Mouse (Mus musculus): ENCODE measurements at regions not wholly inside any gene's neighbourhood (a gene's known extent, or its start where the extent isn't known, plus 50 kb on each side); places are given as distances from the start of the nearest gene placed in this dataset.
"Not testable (repeated sequence)": the region's sequence is repeated elsewhere in the genome, so short reads cannot be mapped to it uniquely, and the experiment has no call there.

DNA sequence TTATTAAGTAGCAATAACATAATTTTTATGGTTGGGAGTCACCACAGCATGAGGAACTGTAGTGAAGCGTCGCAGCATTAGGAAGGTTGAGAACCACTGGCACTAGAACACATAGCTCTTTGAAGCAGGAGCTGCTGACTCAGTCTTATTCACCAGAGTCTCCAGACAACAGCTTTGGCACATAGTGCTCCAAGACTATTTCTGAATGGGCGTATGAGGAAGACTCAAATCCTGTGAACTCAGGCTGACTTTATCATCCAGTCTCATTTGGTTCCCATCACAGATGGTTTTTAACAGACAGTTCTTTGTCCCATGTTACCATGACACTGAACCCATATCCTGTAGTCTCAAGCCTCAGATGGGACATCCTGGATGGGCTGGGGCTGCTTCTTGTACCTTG, 282.5 kb downstream of the 4933412E24Rik start:
- DNase-seq (ENCODE audit: extremely low spot score, low spot score) = no peak

DNA sequence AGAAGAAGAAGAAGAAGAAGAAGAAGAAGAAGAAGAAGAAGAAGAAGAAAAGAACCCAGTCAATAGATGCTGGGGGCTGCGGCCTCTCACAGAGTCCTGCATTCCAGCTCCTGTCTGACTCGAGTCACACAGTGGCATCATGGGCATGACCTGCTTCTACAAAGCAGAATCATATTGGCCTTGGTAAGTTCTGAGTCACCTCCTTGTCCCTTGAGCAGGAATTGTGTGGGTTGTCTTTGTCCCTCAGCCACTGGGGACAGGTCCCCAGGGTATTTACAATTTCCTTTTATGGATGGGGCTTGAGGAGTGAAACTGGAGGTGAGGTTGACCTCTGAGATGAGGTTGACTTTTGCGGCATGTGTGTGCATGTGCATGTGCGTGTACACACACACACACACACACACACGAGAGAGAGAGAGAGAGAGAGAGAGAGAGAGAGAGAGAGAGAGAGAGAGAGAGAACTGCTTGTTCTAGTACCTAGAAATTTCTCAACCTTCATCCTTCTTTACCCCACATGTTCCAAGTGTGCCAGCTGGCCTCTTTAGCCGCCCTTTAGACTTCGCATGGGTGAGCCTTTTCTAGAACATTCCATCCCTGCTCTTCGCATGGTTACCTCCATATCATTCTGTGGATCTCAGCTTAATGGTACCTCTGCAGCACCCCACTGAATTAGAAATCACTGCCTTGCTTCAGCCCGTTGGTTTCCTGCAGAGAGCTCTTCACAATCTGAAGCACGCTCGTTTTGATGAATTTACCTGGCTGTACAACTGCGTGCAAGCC, 283.2 kb downstream of the 4933412E24Rik start:
- DNase-seq (ENCODE audit: extremely low spot score, low spot score) = no peak

DNA sequence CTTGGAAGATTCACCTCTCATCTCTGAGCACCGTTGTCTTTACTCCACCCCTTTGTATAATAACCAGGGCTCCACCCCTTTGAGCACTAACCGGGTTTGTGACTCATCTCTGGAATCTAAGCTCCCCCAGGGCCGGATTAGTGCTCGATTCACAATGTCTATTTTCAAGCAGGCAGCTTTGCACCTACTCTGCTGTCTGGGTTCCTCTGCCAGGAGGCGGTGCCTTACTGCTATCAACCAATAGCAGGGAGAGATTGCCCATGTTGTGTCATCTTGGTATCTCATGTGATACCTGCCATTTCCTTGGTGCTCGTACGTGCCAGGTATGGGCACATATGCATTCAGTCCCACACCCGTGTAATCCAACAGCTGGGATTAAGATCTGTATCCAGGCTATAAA, 285.3 kb downstream of the 4933412E24Rik start:
- no peak for DNase-seq (ENCODE audit: extremely low spot score, low spot score)

DNA sequence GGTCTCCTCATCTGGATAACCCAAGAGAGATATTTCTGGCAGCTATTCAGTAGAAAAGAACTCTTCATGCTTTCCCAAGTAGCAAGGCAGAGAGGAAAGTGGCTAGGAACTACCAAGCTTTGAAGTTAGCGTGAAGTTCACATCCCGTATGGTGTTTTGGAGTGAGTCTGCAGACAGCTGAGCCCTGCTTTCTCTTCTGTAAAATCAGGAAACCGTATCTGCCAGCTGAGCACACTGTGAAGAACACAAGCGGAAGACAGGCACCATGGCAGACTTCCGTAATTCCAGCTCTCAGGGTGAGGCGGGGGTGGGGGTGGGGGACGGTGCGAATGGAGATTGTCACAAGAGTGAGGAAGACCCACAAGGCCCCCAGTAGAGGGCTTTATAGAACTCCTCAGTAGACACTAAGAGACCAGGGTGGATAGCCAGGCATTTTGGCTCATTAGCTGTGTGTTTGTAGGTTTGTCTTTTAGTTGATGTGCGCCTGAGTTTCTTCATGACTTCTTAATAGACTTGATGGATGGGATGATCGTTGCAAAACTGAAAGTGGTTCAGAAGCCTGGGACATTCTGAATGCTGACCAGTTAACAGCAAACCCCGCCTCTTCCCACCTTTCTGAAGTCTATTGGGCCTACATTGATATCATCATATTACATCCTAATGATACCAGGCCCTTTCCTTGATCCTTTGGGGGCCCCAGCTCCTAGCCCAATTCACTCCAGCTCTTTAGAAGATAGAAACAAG, 287.4 kb downstream of the 4933412E24Rik start:
- DNase-seq (ENCODE audit: extremely low spot score, low spot score) = no peak

DNA sequence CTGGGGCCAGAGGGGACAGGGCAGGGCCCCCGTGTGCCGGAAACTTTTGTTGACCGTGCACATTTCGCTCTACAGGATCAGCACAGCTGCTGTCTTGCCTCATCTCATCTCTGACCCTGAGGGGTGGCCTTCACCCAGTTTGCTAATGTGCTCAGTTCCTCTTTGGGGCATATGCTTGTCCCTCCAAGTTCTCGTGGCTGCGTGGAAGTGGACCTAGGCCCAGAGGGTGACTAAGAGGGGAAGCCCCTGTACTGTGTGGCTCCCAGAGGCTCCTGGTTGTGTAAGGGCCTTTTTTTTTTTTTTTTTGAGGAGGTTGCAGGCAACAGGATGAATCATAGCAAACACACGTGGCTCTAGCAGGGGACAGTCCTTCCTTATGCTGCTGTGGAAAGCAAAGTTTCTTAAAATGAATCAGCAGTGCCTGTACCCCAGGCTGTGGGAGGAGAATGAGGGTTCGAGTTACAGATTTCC, 288.2 kb downstream of the 4933412E24Rik start:
- DNase-seq (ENCODE audit: extremely low spot score, low spot score) = no peak

DNA sequence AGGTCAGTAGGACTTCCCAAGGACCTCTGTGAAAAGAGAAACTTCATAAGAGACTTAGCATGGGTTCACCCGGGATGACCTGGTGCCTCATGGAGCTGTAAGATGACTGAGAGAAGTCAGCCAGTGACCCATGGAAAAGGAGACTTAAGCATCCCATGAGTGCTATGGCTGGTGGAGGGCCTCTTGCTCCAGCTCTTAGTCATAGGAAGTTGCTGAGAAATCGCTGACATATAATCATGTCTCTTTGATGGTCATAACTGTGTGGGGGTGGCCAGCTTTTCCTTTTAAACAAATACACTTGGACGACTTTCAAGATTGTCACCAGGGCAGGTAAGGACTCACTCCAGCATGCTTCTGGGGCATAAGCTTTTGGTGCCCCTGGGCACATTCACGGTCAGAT, 290.5 kb downstream of the 4933412E24Rik start:
- DNase-seq (ENCODE audit: extremely low spot score, low spot score) = no peak

DNA sequence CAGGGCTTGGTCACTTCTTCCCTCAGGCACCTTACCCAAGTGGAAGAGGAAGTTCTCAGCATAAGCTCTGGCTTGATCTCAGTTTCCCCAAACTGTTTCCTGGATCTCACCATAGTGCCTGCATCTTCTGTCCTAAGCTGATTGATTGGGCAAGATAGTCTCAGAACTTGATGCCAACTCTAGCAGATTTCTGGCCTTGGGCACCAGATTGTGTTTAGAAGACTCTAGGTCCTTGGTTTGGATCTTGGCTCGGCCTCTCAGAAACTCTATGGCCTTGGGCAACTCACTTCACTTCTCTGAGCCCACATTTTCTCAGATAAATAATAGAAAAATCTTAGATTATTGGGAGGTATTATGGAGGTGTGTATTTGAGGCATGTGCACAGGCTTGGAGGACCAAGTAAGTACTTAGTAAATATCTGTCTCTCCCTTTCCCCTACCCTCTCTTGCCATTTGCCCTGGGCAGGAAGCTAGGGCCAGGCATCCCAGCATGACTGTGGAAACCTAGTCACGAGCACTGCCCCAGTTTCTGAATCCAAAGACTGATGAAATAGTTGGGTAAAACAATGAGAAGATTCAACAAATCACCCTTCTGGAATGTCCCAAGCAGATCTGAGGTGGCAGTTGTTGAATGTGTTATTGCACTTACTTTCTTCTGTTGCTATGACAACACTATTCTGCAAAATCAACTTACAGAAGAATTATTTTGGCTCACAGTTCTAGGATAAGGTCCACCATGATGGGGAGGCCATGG, 293.6 kb downstream of the 4933412E24Rik start:
- DNase-seq (ENCODE audit: extremely low spot score, low spot score) = no peak

DNA sequence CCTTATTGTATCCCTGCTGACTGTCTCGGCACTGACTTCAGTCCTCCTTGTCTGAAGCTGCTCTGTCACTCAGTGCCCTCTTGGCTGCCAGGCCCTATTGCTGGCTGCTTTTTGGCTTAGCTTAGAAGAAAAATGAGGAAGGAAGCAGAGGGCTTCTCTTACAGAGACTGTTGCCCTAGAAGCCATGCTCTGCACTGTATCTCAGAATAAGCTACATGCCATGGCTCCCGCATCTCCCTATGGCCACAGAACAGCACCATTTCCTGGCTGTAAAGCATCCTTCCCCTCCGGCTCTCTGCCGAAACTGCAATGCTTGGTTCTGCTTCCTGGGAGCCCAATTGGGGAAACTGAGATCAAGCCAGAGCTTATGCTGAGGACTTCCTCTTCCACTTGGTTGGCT, 295.0 kb downstream of the 4933412E24Rik start:
- no peak for DNase-seq (ENCODE audit: extremely low spot score, low spot score)

DNA sequence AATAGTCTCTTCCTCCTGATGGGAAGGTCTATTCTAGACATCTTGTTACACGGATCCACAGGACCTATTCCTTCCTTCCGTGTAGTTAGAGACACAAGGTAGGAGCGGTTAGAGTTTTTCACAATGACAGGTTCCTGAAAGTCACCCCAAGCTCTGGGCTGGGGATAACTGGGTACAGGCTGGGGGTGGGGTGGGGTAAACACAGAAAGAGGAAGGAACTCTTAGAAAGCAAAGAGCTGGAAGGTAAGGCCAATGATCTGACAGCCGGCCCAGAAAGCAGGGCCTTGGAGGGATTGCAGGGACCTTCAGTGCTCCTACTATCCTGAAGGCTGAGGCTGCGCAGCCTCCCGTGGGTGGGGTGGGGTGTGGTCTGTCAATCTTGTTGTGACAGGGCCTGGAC, 295.4 kb downstream of the 4933412E24Rik start:
- DNase-seq (ENCODE audit: extremely low spot score, low spot score) = no peak

DNA sequence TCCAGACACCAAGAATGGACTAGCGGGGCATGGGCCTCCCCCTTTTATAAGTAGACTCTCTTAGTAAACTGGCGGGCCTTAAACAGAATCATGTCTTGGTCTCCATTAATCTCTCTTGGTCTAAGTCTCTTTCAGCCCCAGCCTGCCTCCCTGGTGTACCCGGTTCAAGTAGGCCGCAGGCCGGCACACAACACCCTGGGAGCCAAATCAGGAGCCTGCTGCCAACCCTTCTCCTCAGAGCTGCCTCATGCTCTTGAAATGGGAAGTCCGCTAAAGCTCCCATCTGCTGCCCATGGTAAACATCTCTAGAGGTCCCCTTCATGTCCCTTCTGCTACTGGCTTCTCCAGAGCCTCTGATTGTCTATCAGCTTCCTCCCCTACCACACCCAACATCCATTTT, 296.3 kb downstream of the 4933412E24Rik start:
- no peak for DNase-seq (ENCODE audit: extremely low spot score, low spot score)

DNA sequence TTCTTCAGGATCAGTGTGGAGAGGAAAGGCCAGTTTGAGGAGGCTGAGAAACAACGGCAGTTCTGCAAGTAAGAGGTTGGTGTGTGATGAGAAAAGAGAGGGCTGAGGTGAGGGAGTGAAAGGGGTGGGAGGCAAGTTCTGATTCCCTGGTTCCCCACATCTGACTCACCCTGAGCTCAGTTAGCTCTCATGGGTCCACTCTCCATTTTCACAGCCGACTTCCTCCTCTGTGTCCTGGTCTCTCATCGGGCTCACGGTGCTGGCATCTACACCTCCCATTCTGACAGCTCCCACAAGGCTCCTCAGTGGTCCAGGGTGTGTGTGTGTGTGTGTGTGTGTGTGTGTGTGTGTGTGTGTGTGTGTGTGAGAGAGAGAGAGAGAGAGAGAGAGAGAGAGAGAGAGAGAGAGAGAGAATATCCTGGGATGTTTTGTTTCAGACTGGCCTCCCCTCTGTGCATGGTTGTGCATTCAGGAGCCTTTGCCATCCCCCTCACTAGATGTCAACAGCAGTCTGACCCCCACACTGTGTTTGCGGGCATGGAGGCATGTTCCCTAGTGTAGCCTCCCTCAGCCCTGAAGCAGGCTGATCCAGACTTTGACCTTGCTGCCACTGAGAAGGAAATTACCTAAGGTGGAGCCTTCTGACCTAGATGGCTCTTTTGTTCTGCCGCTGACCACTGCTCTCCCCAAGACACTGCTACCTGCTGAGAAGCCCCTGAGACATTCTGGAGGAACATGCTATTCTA, 296.9 kb downstream of the 4933412E24Rik start:
- DNase-seq (ENCODE audit: extremely low spot score, low spot score) = not testable (repeated sequence)

DNA sequence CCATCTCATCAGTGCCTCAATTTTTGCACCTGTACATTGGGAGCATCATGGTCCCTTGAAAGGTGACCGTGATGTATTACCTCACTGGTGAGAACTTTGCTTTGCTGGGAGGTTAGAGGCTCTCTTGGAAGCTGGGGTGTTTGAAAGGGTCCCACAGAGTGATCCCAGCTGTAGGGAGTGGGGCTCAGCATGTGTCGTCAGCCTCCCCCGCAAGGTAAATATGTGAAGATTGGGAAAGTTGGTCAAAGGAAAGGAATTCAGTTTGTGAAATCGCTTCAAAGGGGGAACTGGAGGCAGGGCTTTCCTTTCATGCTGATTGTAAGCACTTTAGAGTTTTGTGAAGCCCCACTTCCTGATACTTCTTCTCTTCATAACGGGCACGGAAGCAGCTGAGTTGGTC, 299.5 kb downstream of the 4933412E24Rik start:
- DNase-seq (ENCODE audit: extremely low spot score, low spot score) = no peak

DNA sequence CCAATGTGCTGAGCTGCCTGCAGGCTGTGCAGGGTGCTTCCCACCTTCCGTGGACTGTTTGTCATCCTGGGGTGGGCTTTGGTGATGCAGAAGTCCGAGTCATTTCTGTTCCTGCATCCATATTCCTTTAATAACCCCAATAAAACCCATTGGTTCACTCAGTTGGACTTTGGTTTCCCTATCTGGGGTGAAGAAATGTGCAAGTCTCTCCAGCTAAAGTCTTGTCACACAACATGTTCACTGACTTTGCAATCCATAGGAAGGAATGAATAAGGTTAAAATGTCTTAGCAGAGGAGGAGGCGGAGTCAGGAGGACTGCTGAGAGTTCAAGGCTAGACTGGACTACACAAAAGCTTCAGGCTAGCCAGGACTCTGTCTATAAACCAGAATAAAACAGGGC, 300.5 kb downstream of the 4933412E24Rik start:
- DNase-seq (ENCODE audit: extremely low spot score, low spot score) = no peak

DNA sequence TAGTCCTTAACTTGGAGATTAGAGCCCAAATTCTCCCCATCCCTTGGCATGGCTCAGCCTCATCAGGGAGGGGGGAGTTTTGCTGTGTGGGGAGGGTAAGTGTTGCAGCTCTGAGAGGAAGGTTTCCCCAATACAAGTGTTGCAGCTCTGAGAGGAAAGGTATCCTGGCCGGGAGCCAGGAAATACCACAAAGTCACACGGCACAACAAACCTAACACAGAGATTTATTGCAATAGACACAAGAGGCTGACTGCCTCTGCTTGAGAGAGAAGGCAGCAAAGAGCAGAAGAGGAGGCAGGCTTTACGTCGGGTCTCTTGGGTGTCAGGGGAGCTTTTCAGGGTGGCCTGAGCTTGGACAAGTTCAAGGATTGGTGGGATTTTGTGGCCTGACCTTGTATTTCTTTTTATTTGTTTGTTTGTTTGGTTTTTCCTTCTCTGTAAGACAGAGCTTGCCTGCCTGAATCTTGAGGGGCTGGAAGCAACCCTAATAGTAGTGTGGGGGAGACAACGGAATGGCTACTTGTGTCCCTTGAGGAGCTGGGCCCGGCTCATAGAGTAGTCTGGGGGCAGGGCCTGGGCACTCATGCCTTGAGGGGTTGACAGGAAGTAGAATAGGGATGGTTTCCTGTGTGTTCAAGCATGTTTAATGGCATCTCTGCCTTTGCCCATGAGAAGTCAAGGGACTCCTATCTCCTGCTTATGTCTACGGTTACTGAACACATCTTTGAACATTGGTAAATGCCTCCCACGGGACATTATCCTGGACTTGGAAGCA, 302.3 kb downstream of the 4933412E24Rik start:
- DNase-seq (ENCODE audit: extremely low spot score, low spot score) = no peak

DNA sequence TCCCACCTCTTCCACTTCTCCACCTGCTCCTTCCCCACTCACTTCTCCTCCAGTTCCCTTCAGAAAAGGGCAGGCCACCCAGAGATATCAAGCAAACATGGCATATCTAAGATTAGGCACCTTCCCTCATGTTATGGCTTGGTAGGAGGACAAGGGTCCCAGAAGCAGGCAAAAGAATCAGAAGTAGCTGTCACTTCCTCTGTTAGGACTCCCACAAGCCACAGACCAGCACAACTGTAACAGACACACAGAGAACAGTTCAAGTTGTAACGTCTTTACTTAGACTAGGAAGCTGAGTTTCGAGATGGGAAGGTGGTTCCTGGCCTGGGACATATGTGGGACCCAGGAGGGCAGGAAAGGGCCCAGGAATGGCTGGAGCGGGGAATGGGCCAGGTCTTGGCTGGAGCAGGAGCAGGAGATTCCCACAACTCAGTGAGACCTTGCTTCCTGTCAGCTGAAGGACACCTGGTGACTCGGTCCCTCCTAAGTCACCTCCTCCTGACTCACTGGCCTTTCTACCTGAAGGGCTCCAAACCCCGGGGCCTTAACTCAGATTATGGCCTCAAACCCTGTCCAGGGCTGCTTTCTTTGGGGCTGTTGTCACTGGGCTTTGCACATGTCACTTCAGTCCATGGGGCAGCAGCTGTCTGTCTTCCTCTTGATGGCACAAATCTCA, 304.2 kb downstream of the 4933412E24Rik start:
- DNase-seq (ENCODE audit: extremely low spot score, low spot score) = no peak

DNA sequence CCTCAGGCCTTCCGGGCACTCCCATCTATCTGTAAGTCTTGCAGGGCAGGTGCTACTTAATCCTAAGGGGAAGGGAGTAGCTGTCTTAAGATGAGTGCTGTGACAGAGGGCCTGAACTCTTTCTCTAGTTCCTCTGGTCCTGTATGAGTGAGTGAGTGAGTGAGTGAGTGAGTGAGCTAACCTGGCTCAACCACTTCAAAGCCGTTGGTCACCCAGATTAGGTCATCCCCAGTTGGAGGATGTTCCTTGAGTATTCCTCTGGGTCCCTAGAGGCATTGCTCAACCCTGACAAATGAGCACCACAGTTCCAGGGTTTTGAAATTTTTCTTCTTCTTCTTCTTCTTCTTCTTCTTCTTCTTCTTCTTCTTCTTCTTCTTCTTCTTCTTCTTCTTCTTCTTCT, 306.5 kb downstream of the 4933412E24Rik start:
- no peak for DNase-seq (ENCODE audit: extremely low spot score, low spot score)

DNA sequence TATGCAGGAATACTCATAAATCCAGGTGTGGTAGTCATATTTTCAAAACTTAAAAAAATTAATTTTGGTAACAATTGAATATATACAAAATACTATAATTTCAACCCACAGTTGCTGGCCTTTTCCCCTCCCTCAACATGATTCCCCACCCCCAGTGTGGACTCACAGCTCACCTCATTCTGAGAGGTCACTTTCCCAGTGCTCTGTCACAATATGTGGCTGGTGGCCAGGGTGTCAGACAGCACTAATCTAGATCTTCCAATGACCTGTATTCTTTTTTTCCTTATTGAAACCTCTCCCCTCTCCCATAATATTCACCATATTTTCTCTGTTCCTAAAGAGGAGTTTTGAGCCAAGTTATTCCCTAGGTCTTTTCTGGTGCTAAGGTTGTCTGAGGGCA, 308.0 kb downstream of the 4933412E24Rik start:
- no peak for DNase-seq (ENCODE audit: extremely low spot score, low spot score)

DNA sequence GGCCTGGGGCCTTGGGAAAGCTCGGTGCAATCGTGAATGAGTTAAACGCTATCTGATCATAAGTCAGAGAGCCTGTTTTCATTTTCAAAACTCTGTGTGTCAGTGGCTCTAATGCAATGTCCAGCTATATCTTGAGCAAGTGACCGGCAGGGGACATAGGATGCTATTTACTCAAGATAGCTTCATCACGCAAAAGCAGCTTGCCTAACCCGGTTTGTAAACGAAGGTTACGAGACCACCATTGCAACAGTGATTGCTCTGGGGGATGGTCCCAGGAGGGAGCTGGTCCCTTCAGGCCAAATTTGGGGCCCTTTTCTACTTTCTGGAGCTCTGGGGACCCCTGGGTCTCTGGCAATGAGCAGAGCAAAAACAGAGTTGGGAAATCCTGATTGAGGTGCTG, 309.3 kb downstream of the 4933412E24Rik start:
- DNase-seq (ENCODE audit: extremely low spot score, low spot score) = no peak

All from neural tube, embryonic 10.5 days (tissue).